Mouse (Mus musculus): ENCODE results near the gene Tsr2. TPM values are rescaled to one million over a fixed set of nuclear protein-coding genes. Genes with fewer than 3 reads are reported as not detected.

Tsr2 gene
- total and polyA plus RNA-seq, 2 experiments from 2014 or later = 6.2 to 9.0 TPM

DNA sequence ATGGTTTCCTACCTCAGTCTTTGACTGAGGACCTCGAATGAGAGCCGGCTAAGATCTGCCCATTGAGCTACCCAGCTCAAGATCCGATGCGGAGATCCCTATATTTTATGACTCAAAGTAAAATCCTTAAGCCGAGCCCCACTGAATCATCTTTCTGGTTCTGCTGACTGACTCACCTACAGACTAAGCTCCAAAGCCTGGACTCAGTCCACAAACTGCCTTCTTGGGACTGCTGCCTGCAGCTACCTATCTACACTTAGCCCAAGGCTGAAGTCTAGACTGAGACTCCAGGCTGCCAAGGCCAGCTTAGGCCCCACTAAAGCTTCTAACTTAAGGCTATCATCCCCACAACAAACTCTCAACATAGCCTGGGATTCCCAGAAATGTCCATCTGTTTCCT, 20.3 kb downstream of the Tsr2 start:
- no peaks in the 10 kb centered on the region for H3K9me3 ChIP-seq (replicated peaks; ENCODE audit: control insufficient read depth, low read length)
- DNase-seq (ENCODE audit: low spot score) = no peak
- no peak overlapping the region for H3K4me2 ChIP-seq (ENCODE audit: low read depth, low read length)
- H3K27ac ChIP-seq (ENCODE audit: low read depth) = no peak overlapping the region
- no peak for ATAC-seq (ENCODE audit: insufficient read depth, low read depth)
- H3K4me3 ChIP-seq (ENCODE audit: low read depth, low read length) = no peak overlapping the region
- WGBS = 89% methylated on average over 5 of the region's 5 CpGs
- H3K36me3 ChIP-seq (replicated peaks; ENCODE audit: control insufficient read depth, insufficient read depth, low read length) = peaks cover 14% of the 10 kb centered on the region
- H3K27me3 ChIP-seq (ENCODE audit: control insufficient read depth, insufficient read depth, low read length) = no peaks in the 10 kb centered on the region
- TF ChIP-seq EP300 (IDR thresholded peaks at IDR 0.05; ENCODE audit: low read depth) (no peak), CTCF (IDR thresholded peaks at IDR 0.05; ENCODE audit: low read depth) (no peak)
- H3K4me1 ChIP-seq (ENCODE audit: control insufficient read depth, insufficient read depth) = no peaks in the 10 kb centered on the region
- no peak overlapping the region for H3K9ac ChIP-seq (replicated peaks; ENCODE audit: low read depth, low read length)

DNA sequence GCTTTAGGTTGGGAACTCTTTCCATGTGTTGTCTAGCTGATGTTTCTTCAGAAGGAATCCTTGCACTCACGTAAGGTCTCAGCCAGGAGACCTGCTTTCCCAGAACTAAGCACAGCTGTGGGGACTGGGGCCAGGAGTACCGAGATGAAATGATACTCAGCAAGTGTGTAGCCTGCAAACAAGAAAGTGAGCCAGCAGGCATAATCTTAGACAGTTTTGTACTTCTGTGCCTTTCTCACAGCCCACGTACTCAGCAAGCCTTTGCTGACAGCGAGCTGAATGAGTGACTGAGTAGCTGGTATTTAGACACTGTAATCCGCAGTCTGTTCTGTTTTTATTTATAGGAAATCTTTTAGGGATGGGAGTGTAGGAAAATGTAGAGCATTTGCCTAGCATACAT, 28.5 kb downstream of the Tsr2 start:
- Histone ChIP-seq H3K4me1 (ENCODE audit: control insufficient read depth, insufficient read depth) (no peaks in the 10 kb centered on the region), H3K36me3 (replicated peaks; ENCODE audit: control insufficient read depth, insufficient read depth, low read length) (peaks cover 25% of the 10 kb centered on the region; the same call in 1 of the 2 replicates), H3K4me2 (ENCODE audit: low read depth, low read length) (no peak overlapping the region), H3K27me3 (ENCODE audit: control insufficient read depth, insufficient read depth, low read length) (no peaks in the 10 kb centered on the region), H3K9ac (replicated peaks; ENCODE audit: low read depth, low read length) (no peak overlapping the region), H3K9me3 (replicated peaks; ENCODE audit: control insufficient read depth, low read length) (no peaks in the 10 kb centered on the region), H3K4me3 (ENCODE audit: low read depth, low read length) (no peak overlapping the region), H3K27ac (ENCODE audit: low read depth) (no peak overlapping the region)
- WGBS = 87% methylated on average over 5 of the region's 5 CpGs
- TF ChIP-seq CTCF (IDR thresholded peaks at IDR 0.05; ENCODE audit: low read depth) (no peak), EP300 (IDR thresholded peaks at IDR 0.05; ENCODE audit: low read depth) (no peak)
- no peak for DNase-seq (ENCODE audit: low spot score)
- ATAC-seq (ENCODE audit: insufficient read depth, low read depth) = no peak

DNA sequence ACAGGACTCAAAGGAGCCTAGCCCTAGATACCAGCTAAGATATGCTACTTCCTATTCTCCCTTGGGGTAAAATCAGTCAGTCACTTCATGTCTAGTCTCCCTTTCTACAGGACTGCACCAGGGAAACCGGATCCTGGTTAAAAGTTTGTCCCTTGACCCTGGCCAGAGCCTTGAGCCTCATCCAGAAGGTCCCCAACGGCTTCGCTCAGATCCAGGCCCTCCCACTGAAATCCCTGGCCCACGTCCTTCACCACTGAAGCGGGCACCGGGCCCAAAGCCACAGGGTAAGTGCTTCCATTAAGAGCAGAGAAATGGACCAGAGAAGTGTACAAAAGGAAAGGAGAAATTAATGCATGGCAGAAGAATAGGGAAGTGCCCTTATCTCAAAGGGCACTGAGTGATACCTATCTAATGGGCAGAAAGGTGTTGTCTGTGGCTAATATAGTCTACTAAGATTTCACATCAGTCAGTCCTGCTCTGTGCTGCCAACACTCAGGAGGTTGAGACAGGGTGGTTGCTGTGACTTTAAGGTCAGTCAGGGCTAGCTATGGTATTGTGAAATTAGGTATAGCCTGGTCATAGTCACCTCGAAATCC, 30.2 kb downstream of the Tsr2 start:
- H3K9me3 ChIP-seq (replicated peaks; ENCODE audit: control insufficient read depth, low read length) = no peaks in the 10 kb centered on the region
- H3K36me3 ChIP-seq (replicated peaks; ENCODE audit: control insufficient read depth, insufficient read depth, low read length) = peaks cover 21% of the 10 kb centered on the region; the same call in 1 of the 2 replicates
- no peak overlapping the region for H3K9ac ChIP-seq (replicated peaks; ENCODE audit: low read depth, low read length)
- no peak overlapping the region for H3K4me3 ChIP-seq (ENCODE audit: low read depth, low read length)
- no peaks in the 10 kb centered on the region for H3K27me3 ChIP-seq (ENCODE audit: control insufficient read depth, insufficient read depth, low read length)
- H3K27ac ChIP-seq (ENCODE audit: low read depth) = no peak overlapping the region
- no peak overlapping the region for H3K4me2 ChIP-seq (ENCODE audit: low read depth, low read length)
- WGBS = 78% methylated on average over 7 of the region's 7 CpGs
- ATAC-seq (ENCODE audit: insufficient read depth, low read depth) = no peak
- no peak for DNase-seq (ENCODE audit: low spot score)
- TF ChIP-seq CTCF (IDR thresholded peaks at IDR 0.05; ENCODE audit: low read depth) (no peak), EP300 (IDR thresholded peaks at IDR 0.05; ENCODE audit: low read depth) (no peak)
- H3K4me1 ChIP-seq (ENCODE audit: control insufficient read depth, insufficient read depth) = no peaks in the 10 kb centered on the region

DNA sequence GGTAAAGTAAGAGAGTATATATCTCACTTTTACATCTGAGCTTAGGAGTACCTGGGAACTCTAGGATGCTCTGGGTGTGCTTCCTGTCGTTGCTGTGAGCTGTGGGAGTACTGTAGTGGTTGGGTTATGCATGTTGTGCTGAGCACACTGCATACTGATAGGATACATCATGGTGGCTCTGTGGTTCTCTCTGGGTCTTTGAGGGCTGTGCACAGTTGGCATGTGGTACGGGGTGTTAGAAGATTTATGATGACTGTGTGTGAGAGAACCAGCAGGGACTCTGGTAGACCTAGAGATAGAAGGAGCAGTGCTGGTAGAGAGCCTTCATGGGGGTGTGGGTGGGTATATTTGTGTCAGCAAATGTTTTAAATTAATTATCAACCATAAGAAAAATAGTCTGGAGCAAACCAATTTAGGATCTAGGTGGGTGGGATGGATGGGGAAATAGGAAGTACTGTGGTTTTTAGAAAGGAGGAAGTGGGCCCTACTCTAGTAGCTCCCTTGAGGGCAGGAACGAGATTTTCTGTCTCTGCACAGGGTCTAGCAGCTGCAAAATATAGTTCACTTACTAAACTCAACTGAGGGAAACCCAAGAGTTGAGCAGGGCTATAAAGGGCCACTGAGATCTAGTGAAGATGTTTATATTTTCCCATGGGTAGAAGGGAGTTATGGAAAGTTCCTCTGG, 34.6 kb downstream of the Tsr2 start:
- ATAC-seq (ENCODE audit: insufficient read depth, low read depth) (no peak), DNase-seq (ENCODE audit: low spot score) (no peak)
- no peaks in the 10 kb centered on the region for H3K27me3 ChIP-seq (ENCODE audit: control insufficient read depth, insufficient read depth, low read length)
- no peaks in the 10 kb centered on the region for H3K36me3 ChIP-seq (replicated peaks; ENCODE audit: control insufficient read depth, insufficient read depth, low read length)
- no peak overlapping the region for H3K9ac ChIP-seq (replicated peaks; ENCODE audit: low read depth, low read length)
- no peaks in the 10 kb centered on the region for H3K9me3 ChIP-seq (replicated peaks; ENCODE audit: control insufficient read depth, low read length)
- no peak overlapping the region for H3K27ac ChIP-seq (ENCODE audit: low read depth)
- TF ChIP-seq CTCF (IDR thresholded peaks at IDR 0.05; ENCODE audit: low read depth) (no peak), EP300 (IDR thresholded peaks at IDR 0.05; ENCODE audit: low read depth) (no peak)
- H3K4me3 ChIP-seq (ENCODE audit: low read depth, low read length) = no peak overlapping the region
- H3K4me2 ChIP-seq (ENCODE audit: low read depth, low read length) = no peak overlapping the region
- no peaks in the 10 kb centered on the region for H3K4me1 ChIP-seq (ENCODE audit: control insufficient read depth, insufficient read depth)
- WGBS = 55% methylated on average over 3 of the region's 3 CpGs

DNA sequence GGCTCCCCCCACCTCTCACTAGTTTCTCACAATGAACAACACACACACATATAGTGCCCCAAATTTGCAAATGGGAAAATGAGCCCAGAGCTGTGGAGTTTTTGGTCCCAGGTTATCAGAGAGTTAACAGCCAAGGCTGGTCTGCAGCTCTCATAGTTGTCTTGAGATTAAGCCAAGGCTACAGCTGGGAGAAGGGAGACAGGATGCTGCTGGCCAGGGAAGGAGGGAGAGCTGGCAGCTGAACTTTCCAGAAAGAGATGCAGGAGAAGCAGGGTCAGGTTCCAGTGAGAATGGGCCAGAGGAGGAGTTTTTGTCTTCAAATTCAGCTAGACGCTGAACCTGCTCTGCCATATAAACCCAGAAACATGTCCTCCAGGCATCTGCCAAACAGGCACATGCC, 37.0 kb downstream of the Tsr2 start:
- DNase-seq (ENCODE audit: low spot score) (no peak), ATAC-seq (ENCODE audit: insufficient read depth, low read depth) (no peak)
- H3K27me3 ChIP-seq (ENCODE audit: control insufficient read depth, insufficient read depth, low read length) = no peaks in the 10 kb centered on the region
- no peaks in the 10 kb centered on the region for H3K9me3 ChIP-seq (replicated peaks; ENCODE audit: control insufficient read depth, low read length)
- no peak overlapping the region for H3K4me3 ChIP-seq (ENCODE audit: low read depth, low read length)
- 68% methylated on average over 1 of the region's 1 CpGs for WGBS
- no peaks in the 10 kb centered on the region for H3K4me1 ChIP-seq (ENCODE audit: control insufficient read depth, insufficient read depth)
- H3K36me3 ChIP-seq (replicated peaks; ENCODE audit: control insufficient read depth, insufficient read depth, low read length) = no peaks in the 10 kb centered on the region
- H3K27ac ChIP-seq (ENCODE audit: low read depth) = no peak overlapping the region
- H3K9ac ChIP-seq (replicated peaks; ENCODE audit: low read depth, low read length) = no peak overlapping the region
- TF ChIP-seq CTCF (IDR thresholded peaks at IDR 0.05; ENCODE audit: low read depth) (no peak), EP300 (IDR thresholded peaks at IDR 0.05; ENCODE audit: low read depth) (no peak)
- no peak overlapping the region for H3K4me2 ChIP-seq (ENCODE audit: low read depth, low read length)
